Mouse (Mus musculus) embryo, embryonic 10 days (tissue): ENCODE measurements at regions not wholly inside any gene's neighbourhood (a gene's known extent, or its start where the extent isn't known, plus 50 kb on each side); places are given as distances from the start of the nearest gene placed in this dataset.
"Not testable (repeated sequence)": the region's sequence is repeated elsewhere in the genome, so short reads cannot be mapped to it uniquely, and the experiment has no call there.

Source experiments
- DNase-seq: peaks from one replicate; pipeline ENCODE4 v3.0.0-alpha.2; 2015; ENCODE audit warnings: low spot score

DNA sequence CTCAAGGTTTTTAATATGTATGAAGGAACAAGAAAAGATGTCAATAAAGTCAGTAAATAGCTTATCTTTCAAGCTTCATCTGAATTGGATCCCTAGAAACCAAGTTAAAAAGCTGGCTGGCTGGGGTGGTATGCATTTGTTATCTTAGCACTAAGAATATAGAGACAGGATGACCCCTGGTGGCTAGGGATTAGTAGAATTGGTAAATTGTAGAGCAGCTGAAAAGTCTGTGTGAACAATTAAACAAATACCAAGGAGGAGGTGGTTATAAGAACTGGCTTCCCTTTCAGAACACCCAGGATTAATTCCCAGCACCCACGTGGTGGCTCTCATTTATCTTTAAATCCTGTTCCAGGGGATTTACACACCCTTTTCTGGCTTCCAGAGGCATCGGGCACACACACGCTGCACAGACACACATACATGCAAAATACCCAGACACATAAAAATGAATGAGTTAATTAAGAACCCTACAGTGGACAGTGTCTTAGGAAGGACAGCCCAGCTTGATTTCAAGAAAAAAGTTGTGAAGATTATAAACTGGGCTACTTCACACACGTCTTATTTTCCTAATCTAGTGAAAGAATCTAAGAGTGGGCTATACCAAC lies 170.5 kb downstream of the Pdzph1 start:
- DNase-seq: peak; percentile 53

- DNase-seq: no peak
Observed at GRCm38 (mm10) chr17:58819339-58819738, 171.8 kb downstream of the Pdzph1 start.

GRCm38 (mm10) chr17:58775451-58775850 lies 215.7 kb downstream of the Pdzph1 start:
- DNase-seq: not testable (repeated sequence)

DNA sequence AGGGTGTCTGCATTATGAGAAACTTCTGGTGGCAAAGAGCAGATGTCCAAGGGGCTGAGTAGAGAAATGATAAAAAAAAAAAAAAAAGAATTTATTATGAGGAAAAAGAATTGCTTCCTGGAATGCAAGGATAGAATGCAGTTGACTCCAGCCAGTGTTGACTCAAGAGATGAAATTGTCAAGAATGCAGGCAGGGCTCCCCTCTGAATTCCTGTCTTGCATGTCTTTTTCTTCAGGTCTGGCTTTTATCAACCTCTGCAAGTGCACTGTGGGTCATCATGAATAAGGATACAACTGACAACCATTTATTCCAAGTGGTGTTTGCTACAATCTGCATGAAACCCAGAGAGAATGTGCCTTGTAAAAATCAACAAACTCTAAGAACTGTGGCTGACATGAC lies 217.6 kb downstream of the Pdzph1 start:
- no peak for DNase-seq

DNA sequence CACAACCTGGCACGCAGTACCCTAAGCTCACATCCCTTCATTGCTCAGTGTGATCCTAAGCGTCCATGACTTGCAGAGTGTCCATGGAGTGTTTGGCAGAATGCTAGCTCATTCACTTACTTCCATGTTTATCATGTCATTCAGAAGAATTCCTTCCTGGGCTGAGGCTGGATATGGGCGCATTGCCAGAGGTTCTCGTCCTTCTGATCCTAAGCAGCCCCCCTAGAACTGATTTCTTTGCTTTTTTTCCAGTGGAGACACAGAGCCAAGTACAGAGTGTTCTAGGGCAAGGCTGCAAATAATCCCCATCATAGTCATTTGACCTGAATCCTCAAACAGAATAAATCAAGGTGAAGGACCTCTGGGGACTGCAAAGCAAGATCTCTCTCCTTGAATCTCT lies 226.0 kb downstream of the Pdzph1 start:
- DNase-seq: no peak

- no peak for DNase-seq
Observed at GRCm38 (mm10) chr17:58749000-58749399, 242.2 kb downstream of the Pdzph1 start.

GRCm38 (mm10) chr17:58748264-58748663 lies 242.9 kb downstream of the Pdzph1 start:
- DNase-seq: no peak

GRCm38 (mm10) chr17:58710748-58711478 lies 280.3 kb downstream of the Pdzph1 start:
- DNase-seq: no peak

DNA sequence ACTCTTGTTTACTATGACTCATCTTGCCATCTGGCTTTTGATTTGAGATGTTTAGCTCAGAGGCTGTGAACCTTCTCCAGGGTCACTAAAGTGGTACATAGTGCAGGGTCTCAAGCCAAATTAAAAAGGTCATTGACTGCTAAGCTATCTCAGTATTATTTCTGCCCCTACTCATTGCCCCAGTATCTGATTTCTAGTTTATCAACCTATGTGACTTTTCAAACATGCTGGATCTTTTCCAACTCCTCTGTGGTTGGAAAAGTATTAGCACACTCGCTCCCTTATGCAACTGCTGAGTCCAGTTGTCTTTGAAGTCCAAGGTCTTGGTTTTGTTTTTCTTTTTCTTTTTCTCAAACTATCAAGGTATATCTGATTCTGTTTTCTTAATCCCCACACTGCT lies 301.0 kb downstream of the Pdzph1 start:
- DNase-seq: no peak

GRCm38 (mm10) chr17:58672291-58672690 lies 318.9 kb downstream of the Pdzph1 start:
- no peak for DNase-seq

GRCm38 (mm10) chr17:58668036-58668435 lies 323.1 kb downstream of the Pdzph1 start:
- DNase-seq: no peak

DNA sequence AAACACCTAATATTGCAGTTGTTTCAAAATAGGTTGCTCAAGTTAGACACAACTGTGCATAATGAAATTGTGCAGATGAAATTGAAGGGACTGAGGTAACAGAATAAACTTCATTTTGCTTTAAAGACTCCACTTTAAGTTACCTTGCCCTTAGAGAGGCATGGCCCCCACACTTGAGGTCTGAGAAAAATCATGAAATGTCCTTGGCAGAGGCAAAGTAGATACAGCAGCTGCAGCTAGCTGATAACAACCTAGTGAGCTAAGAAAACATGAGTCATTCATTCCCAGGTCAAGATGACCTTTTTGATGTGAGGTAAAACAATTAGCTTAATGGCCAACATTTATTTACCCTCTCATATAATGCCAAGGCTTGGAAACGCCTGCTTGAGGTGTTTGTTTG lies 347.4 kb downstream of the Pdzph1 start:
- no peak for DNase-seq

- no peak for DNase-seq
Observed at GRCm38 (mm10) chr17:58642273-58642672, 348.9 kb downstream of the Pdzph1 start.

DNA sequence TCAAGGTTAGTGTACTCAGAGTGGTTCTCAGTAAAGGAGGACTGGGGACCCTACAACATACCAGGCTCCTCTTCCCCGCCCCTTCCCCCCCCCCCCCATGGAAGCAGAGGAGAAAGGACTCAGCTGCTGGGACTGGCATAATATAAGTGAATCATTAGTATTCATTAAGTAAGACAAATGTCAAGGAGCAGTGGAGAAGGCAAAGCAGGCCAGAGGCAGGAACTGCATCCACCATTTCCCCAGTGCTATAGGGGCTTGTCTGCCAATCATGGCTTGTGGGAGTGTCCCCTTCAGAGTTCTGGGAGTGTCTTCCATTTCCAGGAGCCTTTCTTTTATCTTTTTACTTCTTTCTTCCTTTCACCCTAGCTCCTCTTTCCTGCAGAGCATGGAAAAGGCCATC lies 392.3 kb downstream of the Pdzph1 start:
- no peak for DNase-seq

- DNase-seq: no peak
Observed at GRCm38 (mm10) chr17:58596661-58597060, 394.5 kb downstream of the Pdzph1 start.

DNA sequence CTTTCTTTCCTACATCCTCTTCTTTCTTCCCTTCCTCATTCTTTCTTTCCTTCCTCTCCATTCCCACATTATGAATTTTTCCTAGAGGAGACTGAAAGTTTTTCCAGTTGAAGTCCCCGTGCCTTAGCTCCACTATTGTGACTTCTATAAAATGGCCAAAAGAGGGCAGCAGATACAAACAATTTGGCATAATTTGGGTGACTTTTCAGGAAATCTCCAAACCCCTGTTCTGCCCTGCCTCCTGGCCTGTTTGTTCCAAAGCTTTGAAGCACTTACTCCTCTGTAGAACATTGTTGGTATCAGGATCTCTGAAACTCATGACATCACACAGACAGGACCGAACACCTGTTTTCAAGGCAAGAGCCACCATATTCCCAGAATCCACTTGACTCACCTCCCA lies 403.2 kb downstream of the Pdzph1 start:
- DNase-seq: peak; percentile 74

GRCm38 (mm10) chr17:58572885-58573284 lies 418.3 kb downstream of the Pdzph1 start:
- no peak for DNase-seq
